Mouse (Mus musculus): ENCODE measurements around the gene Apol6.

DNA sequence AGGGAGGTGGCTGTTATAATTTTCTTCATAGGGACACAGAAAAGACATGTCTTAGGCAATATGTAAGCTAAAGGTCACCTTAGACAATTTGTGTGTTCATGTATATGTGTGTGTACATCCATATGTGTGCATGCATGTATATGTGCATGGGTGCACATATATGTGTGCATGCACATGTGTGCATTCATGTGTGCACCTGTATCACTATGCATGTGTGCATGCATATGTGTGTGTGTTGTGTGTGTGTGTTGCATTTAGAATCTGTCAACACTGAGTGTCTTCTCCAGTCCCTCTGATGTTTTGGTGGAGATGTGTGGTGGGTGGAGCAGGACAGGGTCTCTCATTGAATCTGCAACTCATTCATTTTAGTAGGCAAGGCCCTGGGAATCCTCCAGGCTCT is 18.2 kb downstream of the Apol6 start:
- no peak for TF ChIP-seq POLR2A (IDR thresholded peaks at IDR 0.05; ENCODE audit: low read depth, low read length)
- TF ChIP-seq CTCF (conservative IDR thresholded peaks at IDR 0.05; ENCODE audit: insufficient read depth, insufficient read length, low read depth, low read length) = no peak
